Mouse (Mus musculus) thymus, postnatal 14 days (tissue): ENCODE measurements at regions not wholly inside any gene's neighbourhood (a gene's known extent, or its start where the extent isn't known, plus 50 kb on each side); places are given as distances from the start of the nearest gene placed in this dataset.

Experiments used
- DNase-seq: peaks from one replicate; pipeline ENCODE4 v3.0.0; 2021

- no peak for DNase-seq
Measured at GRCm38 (mm10) chr15:25536451-25537334, 85.6 kb upstream of the Myo10 start.

GRCm38 (mm10) chr15:25539344-25540176 lies 82.8 kb upstream of the Myo10 start:
- DNase-seq, result no peak

GRCm38 (mm10) chr15:25542382-25542781 lies 79.9 kb upstream of the Myo10 start:
- DNase-seq, result no peak

GRCm38 (mm10) chr15:25546185-25546584 lies 76.1 kb upstream of the Myo10 start:
- DNase-seq, result no peak

GRCm38 (mm10) chr15:25550269-25551054 lies 71.9 kb upstream of the Myo10 start:
- no peak for DNase-seq

- DNase-seq, result no peak
Measured at GRCm38 (mm10) chr15:25554945-25555344, 67.4 kb upstream of the Myo10 start.

GRCm38 (mm10) chr15:25555852-25556251 lies 66.5 kb upstream of the Myo10 start:
- no peak for DNase-seq

GRCm38 (mm10) chr15:25557566-25557965 lies 64.8 kb upstream of the Myo10 start:
- DNase-seq, result no peak

- no peak for DNase-seq
Measured at GRCm38 (mm10) chr15:25558240-25558639, 64.1 kb upstream of the Myo10 start.

- DNase-seq, result no peak
Measured at GRCm38 (mm10) chr15:25563641-25564040, 58.7 kb upstream of the Myo10 start.

- DNase-seq, result no peak
Measured at GRCm38 (mm10) chr15:25572495-25572894, 49.8 kb upstream of the Myo10 start.
